Mouse (Mus musculus): ENCODE data around the gene Itih1. TPM values are rescaled to one million over a fixed set of nuclear protein-coding genes. Genes with fewer than 3 reads are reported as not detected.

Itih1 gene
- not detected in 2 replicates for polyA plus RNA-seq (2012; ENCODE audit: insufficient read depth, insufficient read length, low replicate concordance, missing spikeins)

- no peak within 1 kb of the TSS for H3K4me3 ChIP-seq (ENCODE audit: insufficient read depth, low read depth, low read length)
- WGBS, result 88% methylated on average over 7 of the region's 7 CpGs
- H3K27ac ChIP-seq (ENCODE audit: insufficient read depth, low read depth, low read length), result no peak within 1 kb of the TSS
These were observed at the start of gene Itih1 for GRCm38 (mm10) chr14:30943038-30943437. Itih1 (minus strand) TSS chr14:30943289.

GRCm38 (mm10) chr14:30976222-30976621, 33.1 kb upstream of the Itih1 start:
- H3K27ac ChIP-seq (ENCODE audit: insufficient read depth, low read depth, low read length), result no peak overlapping the region
- H3K4me3 ChIP-seq (ENCODE audit: insufficient read depth, low read depth, low read length), result no peak overlapping the region
- H3K4me1 ChIP-seq (ENCODE audit: control insufficient read depth, insufficient read depth, low read length), result peaks cover 3% of the 10 kb centered on the region; the same call in 1 of the 2 replicates
- TF ChIP-seq CTCF (IDR thresholded peaks at IDR 0.05; ENCODE audit: insufficient read depth, low read depth, low read length) (no peak), POLR2A (IDR thresholded peaks at IDR 0.05; ENCODE audit: insufficient read depth, low read depth, low read length) (no peak)
- 92% methylated on average over 3 of the region's 3 CpGs for WGBS

More at GRCm38 (mm10) chr14:30943038-30943437, at the start of gene Itih1:
- TF ChIP-seq POLR2A (IDR thresholded peaks at IDR 0.05; ENCODE audit: insufficient read depth, low read depth, low read length) (no peak), CTCF (IDR thresholded peaks at IDR 0.05; ENCODE audit: insufficient read depth, low read depth, low read length) (no peak)
- H3K4me1 ChIP-seq (ENCODE audit: control insufficient read depth, insufficient read depth, low read length), result no peaks in the 10 kb centered on the region

- Histone ChIP-seq H3K4me1 (ENCODE audit: control insufficient read depth, insufficient read depth, low read length) (peaks cover 3% of the 10 kb centered on the region; the same call in 1 of the 2 replicates), H3K27ac (ENCODE audit: insufficient read depth, low read depth, low read length) (peak overlapping the region; percentile 76), H3K4me3 (ENCODE audit: insufficient read depth, low read depth, low read length) (no peak overlapping the region)
- no peak for TF ChIP-seq CTCF (IDR thresholded peaks at IDR 0.05; ENCODE audit: insufficient read depth, low read depth, low read length)
- no peak for TF ChIP-seq POLR2A (IDR thresholded peaks at IDR 0.05; ENCODE audit: insufficient read depth, low read depth, low read length)
- 13% methylated on average over 6 of the region's 6 CpGs for WGBS
These were observed 31.1 kb upstream of the Itih1 start for GRCm38 (mm10) chr14:30974204-30974603.

GRCm38 (mm10) chr14:30960366-30960765, 17.3 kb upstream of the Itih1 start:
- no peaks in the 10 kb centered on the region for H3K4me1 ChIP-seq (ENCODE audit: control insufficient read depth, insufficient read depth, low read length)
- 94% methylated on average over 1 of the region's 1 CpGs for WGBS

GRCm38 (mm10) chr14:30959031-30959430, 15.9 kb upstream of the Itih1 start:
- H3K27ac ChIP-seq (ENCODE audit: insufficient read depth, low read depth, low read length), result no peak overlapping the region
- TF ChIP-seq POLR2A (IDR thresholded peaks at IDR 0.05; ENCODE audit: insufficient read depth, low read depth, low read length) (no peak), CTCF (IDR thresholded peaks at IDR 0.05; ENCODE audit: insufficient read depth, low read depth, low read length) (no peak)
- over 99% methylated on average over 4 of the region's 4 CpGs for WGBS
- no peak overlapping the region for H3K4me3 ChIP-seq (ENCODE audit: insufficient read depth, low read depth, low read length)
- no peaks in the 10 kb centered on the region for H3K4me1 ChIP-seq (ENCODE audit: control insufficient read depth, insufficient read depth, low read length)

More at GRCm38 (mm10) chr14:30960366-30960765, 17.3 kb upstream of the Itih1 start:
- no peak overlapping the region for H3K4me3 ChIP-seq (ENCODE audit: insufficient read depth, low read depth, low read length)
- H3K27ac ChIP-seq (ENCODE audit: insufficient read depth, low read depth, low read length), result no peak overlapping the region
- no peak for TF ChIP-seq CTCF (IDR thresholded peaks at IDR 0.05; ENCODE audit: insufficient read depth, low read depth, low read length)
- no peak for TF ChIP-seq POLR2A (IDR thresholded peaks at IDR 0.05; ENCODE audit: insufficient read depth, low read depth, low read length)

- Histone ChIP-seq H3K27ac (ENCODE audit: insufficient read depth, low read depth, low read length) (no peak overlapping the region), H3K4me1 (ENCODE audit: control insufficient read depth, insufficient read depth, low read length) (no peaks in the 10 kb centered on the region), H3K4me3 (ENCODE audit: insufficient read depth, low read depth, low read length) (no peak overlapping the region)
- no peak for TF ChIP-seq CTCF (IDR thresholded peaks at IDR 0.05; ENCODE audit: insufficient read depth, low read depth, low read length)
- 83% methylated on average over 2 of the region's 2 CpGs for WGBS
These were observed 15.4 kb upstream of the Itih1 start for GRCm38 (mm10) chr14:30958517-30958916.

- H3K4me3 ChIP-seq (ENCODE audit: insufficient read depth, low read depth, low read length), result peak within 1 kb of the TSS; percentile 95
- no peaks in the 10 kb centered on the region for H3K4me1 ChIP-seq (ENCODE audit: control insufficient read depth, insufficient read depth, low read length)
- TF ChIP-seq CTCF (IDR thresholded peaks at IDR 0.05; ENCODE audit: insufficient read depth, low read depth, low read length) (no peak), POLR2A (IDR thresholded peaks at IDR 0.05; ENCODE audit: insufficient read depth, low read depth, low read length) (peak; percentile 70; the same call in 1 of the 2 replicates)
- under 1% methylated on average over 57 of the region's 57 CpGs for WGBS
- H3K27ac ChIP-seq (ENCODE audit: insufficient read depth, low read depth, low read length), result peak within 1 kb of the TSS; percentile 72
These were observed 8.2 kb upstream of the Itih1 start, which contains the start of gene Nek4 for GRCm38 (mm10) chr14:30951154-30951825. Nek4 (plus strand) TSS chr14:30951377.

- 96% methylated on average over 10 of the region's 10 CpGs for WGBS
- no peak overlapping the region for H3K27ac ChIP-seq (ENCODE audit: insufficient read depth, low read depth, low read length)
- no peak overlapping the region for H3K4me3 ChIP-seq (ENCODE audit: insufficient read depth, low read depth, low read length)
- H3K4me1 ChIP-seq (ENCODE audit: control insufficient read depth, insufficient read depth, low read length), result no peaks in the 10 kb centered on the region
- TF ChIP-seq POLR2A (IDR thresholded peaks at IDR 0.05; ENCODE audit: insufficient read depth, low read depth, low read length) (no peak), CTCF (IDR thresholded peaks at IDR 0.05; ENCODE audit: insufficient read depth, low read depth, low read length) (no peak)
These were observed 6.9 kb upstream of the Itih1 start for GRCm38 (mm10) chr14:30949986-30950385.

GRCm38 (mm10) chr14:30944745-30945144, 1.7 kb upstream of the Itih1 start:
- no peaks in the 10 kb centered on the region for H3K4me1 ChIP-seq (ENCODE audit: control insufficient read depth, insufficient read depth, low read length)
- no peak overlapping the region for H3K27ac ChIP-seq (ENCODE audit: insufficient read depth, low read depth, low read length)
- no peak overlapping the region for H3K4me3 ChIP-seq (ENCODE audit: insufficient read depth, low read depth, low read length)
- no peak for TF ChIP-seq POLR2A (IDR thresholded peaks at IDR 0.05; ENCODE audit: insufficient read depth, low read depth, low read length)
- TF ChIP-seq CTCF (IDR thresholded peaks at IDR 0.05; ENCODE audit: insufficient read depth, low read depth, low read length), result no peak
- 82% methylated on average over 2 of the region's 2 CpGs for WGBS
